In the genomic region with DNA sequence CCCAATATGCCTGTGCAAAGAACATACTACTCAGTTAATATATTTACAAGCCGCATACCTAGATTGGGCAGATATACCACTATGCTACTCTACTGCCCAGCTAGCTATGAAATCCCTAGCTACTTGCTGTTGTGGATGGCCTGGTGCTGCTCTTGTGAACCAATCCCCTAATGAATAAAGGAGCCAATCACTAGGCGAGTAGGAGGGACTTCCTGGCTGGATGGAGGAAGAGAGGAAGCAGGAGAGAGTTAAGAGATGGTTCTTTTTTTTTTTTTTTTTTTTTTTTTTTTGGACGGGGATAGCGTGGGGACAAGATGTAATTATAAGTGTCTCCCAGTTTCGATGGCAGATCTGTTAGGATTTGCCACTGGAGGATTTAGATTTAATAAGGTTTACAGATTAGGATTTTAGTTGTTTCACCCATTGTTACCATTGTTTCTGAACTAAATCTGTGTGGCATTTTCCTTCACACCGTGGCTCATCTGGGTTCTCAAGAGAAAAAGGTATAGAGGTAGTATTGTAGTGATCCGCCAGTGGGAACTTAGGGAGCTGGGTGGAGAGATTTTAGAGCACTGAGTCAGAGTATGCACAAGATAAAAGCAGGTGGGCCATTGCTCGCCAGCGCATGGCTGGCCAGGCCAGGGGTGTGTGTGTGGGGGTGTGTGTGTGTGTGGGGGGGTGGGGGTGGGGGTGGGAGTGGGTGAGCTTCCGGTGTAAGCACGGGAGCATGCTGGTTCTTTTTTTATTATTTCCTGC, we compare ENCODE assay signal across 1 mouse cellular context.
TF ChIP-seq lines count a peak whose summit lies in the region.

No protein-coding gene starts in this region.

TF ChIP-seq in ES-E14, 5 proteins besides CTCF, POLR2A, EP300 and RAD21 (continued from another document):
- TF ChIP-seq ZNF384 (IDR thresholded peaks at IDR 0.05; ENCODE audit: low read depth, low read length) (peak; percentile 96), HCFC1 (IDR thresholded peaks at IDR 0.05; ENCODE audit: borderline replicate concordance, insufficient read depth, low read length) (no peak), CHD2 (IDR thresholded peaks at IDR 0.05; ENCODE audit: low read depth, low read length) (no peak), MAFK (IDR thresholded peaks at IDR 0.05; ENCODE audit: insufficient read depth, low read depth, low read length) (no peak)
